Mouse (Mus musculus) stomach, postnatal 0 days (tissue): ENCODE measurements around the gene Htra1. TPM values are rescaled to one million over a fixed set of nuclear protein-coding genes. Genes with fewer than 3 reads are reported as not detected.
A peak's percentile ranks its signal among the peaks of the same experiment; 100 is the strongest.

Source experiments
- ATAC-seq: fragments of 200-750 bp; cut with Nextera tagmentation; 2 replicates; pipeline ENCODE4 v1.8.0; 2017; ENCODE audit not compliant: low FRiP score, low TSS enrichment
- DNase-seq: peaks from one replicate; pipeline ENCODE4 v3.0.0-alpha.2; 2016; ENCODE audit warnings: low spot score
- H3K27ac ChIP-seq: fragments of 300-500 bp; sonication (generic); replicated peaks from 2 replicates; pipeline ENCODE4 v1.5.1; 2014; ENCODE audit warnings: mild to moderate bottlenecking, control low read depth
- H3K27me3 ChIP-seq: fragments of 300-500 bp; sonication (generic); 2 replicates; pipeline ENCODE4 v1.6.1; 2014; ENCODE audit warnings: low read length; ENCODE audit not compliant: control insufficient read depth, insufficient read depth
- H3K36me3 ChIP-seq: fragments of 300-500 bp; sonication (generic); 2 replicates; pipeline ENCODE4 v1.6.1; 2014; ENCODE audit warnings: low read length, mixed read lengths; ENCODE audit not compliant: control insufficient read depth, insufficient read depth
- H3K4me1 ChIP-seq: fragments of 300-500 bp; sonication (generic); replicated peaks from 2 replicates; pipeline ENCODE4 v1.6.1; 2014; ENCODE audit warnings: antibody characterized with exemption; ENCODE audit not compliant: control insufficient read depth, insufficient read depth
- H3K4me2 ChIP-seq: fragments of 300-500 bp; sonication (generic); replicated peaks from 2 replicates; pipeline ENCODE4 v1.6.1; 2014; ENCODE audit warnings: low read depth, mild to moderate bottlenecking, control low read depth, moderate library complexity
- H3K4me3 ChIP-seq: fragments of 300-500 bp; sonication (generic); 2 replicates; pipeline ENCODE4 v1.5.1; 2014; ENCODE audit warnings: low read depth, low read length, control low read depth
- H3K9ac ChIP-seq: fragments of 300-500 bp; sonication (generic); 2 replicates; pipeline ENCODE4 v1.6.1; 2014; ENCODE audit warnings: mild to moderate bottlenecking, low read length, control low read depth, mixed read lengths
- H3K9me3 ChIP-seq: fragments of 300-500 bp; sonication (generic); 2 replicates; pipeline ENCODE4 v1.6.1; 2016; ENCODE audit warnings: low read length; ENCODE audit not compliant: control insufficient read depth
- CTCF ChIP-seq: IDR thresholded peaks from 2 replicates; pipeline ENCODE4 v1.5.1; 2016; ENCODE audit warnings: antibody characterized with exemption, low read depth, mild to moderate bottlenecking, moderate library complexity
- EP300 ChIP-seq: optimal IDR thresholded peaks from 2 replicates; pipeline ENCODE3; 2016; ENCODE audit warnings: antibody characterized with exemption
- WGBS: fragments of 180-500 bp; shearing (Covaris S2); extraction: QIAGEN DNeasy Blood & Tissue Kit; methylation state at CpG from one replicate; pipeline ENCODE4 v1.1.7; 2014; 5-methylcytosine and 5-hydroxymethylcytosine counted together
- polyA plus RNA-seq: library from polyadenylated mRNA; unstranded; fragments of >200 nt; fragmentation: Nextera tagmentation; extraction: Ambion mirVana; gene quantifications from 2 replicates; pipeline ENCODE4 v1.2.1, GENCODE M21; 2015

Gene Htra1
- polyA plus RNA-seq, 1 experiment from 2014 or later, result 51.6 TPM

DNA sequence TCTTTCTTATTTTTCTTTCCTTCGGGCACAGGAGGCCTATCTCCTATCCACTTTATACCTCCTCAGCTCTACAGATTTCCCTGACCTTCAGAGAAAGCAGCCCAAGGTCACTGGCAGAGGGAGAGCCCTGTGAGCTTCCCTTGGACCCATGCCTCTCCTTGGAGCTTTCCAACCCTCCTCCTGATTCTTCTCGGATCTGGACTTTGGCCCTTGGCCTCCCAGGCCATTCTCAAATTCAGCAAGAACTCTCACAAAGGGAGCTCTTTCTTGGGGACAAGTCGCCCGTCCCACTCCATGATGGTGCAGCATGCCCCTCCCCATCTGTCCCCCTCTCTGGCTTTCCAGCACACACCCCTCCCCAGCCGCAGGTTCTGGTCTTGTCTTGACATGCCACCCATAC, 15.1 kb downstream of the Htra1 start:
- no peak overlapping the region for H3K4me2 ChIP-seq
- H3K4me1 ChIP-seq, result 0 out of 2 replicates have a peak, but pooled peaks cover 2% of the 10 kb centered on the region
- H3K36me3 ChIP-seq, result no peaks in the 10 kb centered on the region
- no peak overlapping the region for H3K4me3 ChIP-seq
- WGBS, result 90% methylated on average over 5 of the region's 5 CpGs
- H3K9me3 ChIP-seq, result no peaks in the 10 kb centered on the region
- no peak overlapping the region for H3K27ac ChIP-seq
- TF ChIP-seq EP300, result no peak
- TF ChIP-seq CTCF, result no peak
- H3K9ac ChIP-seq, result no peak overlapping the region
- no peaks in the 10 kb centered on the region for H3K27me3 ChIP-seq
- DNase-seq, result no peak
- no peak for ATAC-seq

- TF ChIP-seq EP300 (no peak), CTCF (no peak)
- Histone ChIP-seq H3K4me3 (no peak overlapping the region), H3K36me3 (no peaks in the 10 kb centered on the region), H3K27ac (no peak overlapping the region), H3K4me2 (no peak overlapping the region), H3K4me1 (0 out of 2 replicates have a peak, but pooled peaks cover 2% of the 10 kb centered on the region), H3K9me3 (no peaks in the 10 kb centered on the region), H3K9ac (no peak overlapping the region), H3K27me3 (no peaks in the 10 kb centered on the region)
- DNase-seq, result no peak
- ATAC-seq, result no peak
- 85% methylated on average over 10 of the region's 10 CpGs for WGBS
These were observed 17.5 kb downstream of the Htra1 start for GRCm38 (mm10) chr7:130953376-130953775.

GRCm38 (mm10) chr7:130954177-130954601, 18.3 kb downstream of the Htra1 start:
- TF ChIP-seq CTCF, result no peak
- no peak for TF ChIP-seq EP300
- no peak overlapping the region for H3K27ac ChIP-seq
- H3K4me1 ChIP-seq, result 0 out of 2 replicates have a peak, but pooled peaks cover 2% of the 10 kb centered on the region
- no peak overlapping the region for H3K4me3 ChIP-seq
- no peaks in the 10 kb centered on the region for H3K27me3 ChIP-seq
- DNase-seq, result no peak
- no peak overlapping the region for H3K4me2 ChIP-seq
- 79% methylated on average over 10 of the region's 10 CpGs for WGBS
- no peak overlapping the region for H3K9ac ChIP-seq
- no peak for ATAC-seq
- no peaks in the 10 kb centered on the region for H3K36me3 ChIP-seq
- no peaks in the 10 kb centered on the region for H3K9me3 ChIP-seq

- no peak for DNase-seq
- 76% methylated on average over 7 of the region's 7 CpGs for WGBS
- no peak for TF ChIP-seq EP300
- no peak for TF ChIP-seq CTCF
These were observed 22.6 kb downstream of the Htra1 start for GRCm38 (mm10) chr7:130958551-130958950.

DNA sequence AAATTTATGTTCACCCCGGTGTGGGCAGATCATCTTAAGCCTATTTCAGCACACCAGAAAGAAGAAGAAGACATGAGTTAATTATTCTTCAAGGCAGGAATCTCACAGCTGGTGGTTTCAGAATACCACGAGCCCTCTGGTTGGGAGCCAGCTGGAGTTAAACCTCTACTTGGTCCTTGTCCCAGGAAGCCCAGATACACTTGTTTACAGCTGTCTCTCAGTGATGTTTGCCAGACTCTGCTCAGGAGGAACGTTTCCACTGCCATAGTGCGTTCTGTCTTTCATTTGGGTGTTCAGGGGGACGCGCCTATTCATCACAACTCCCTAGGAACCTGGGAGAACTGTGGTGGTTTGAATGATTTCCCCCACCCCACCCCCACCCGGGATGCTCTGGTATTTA, 24.0 kb downstream of the Htra1 start:
- ATAC-seq, result peak; percentile 79; the same call in 1 of the 2 replicates
- Histone ChIP-seq H3K4me1 (peaks cover 4% of the 10 kb centered on the region; the same call in 1 of the 2 replicates), H3K4me2 (no peak overlapping the region), H3K27me3 (no peaks in the 10 kb centered on the region), H3K9ac (no peak overlapping the region), H3K27ac (peak overlapping the region; percentile 53; the same call in 1 of the 2 replicates), H3K36me3 (no peaks in the 10 kb centered on the region), H3K9me3 (no peaks in the 10 kb centered on the region), H3K4me3 (no peak overlapping the region)
- peak; percentile 51 for DNase-seq
- TF ChIP-seq EP300 (peak; percentile 67), CTCF (no peak)
- WGBS, result 22% methylated on average over 7 of the region's 7 CpGs

More at GRCm38 (mm10) chr7:130958551-130958950, 22.6 kb downstream of the Htra1 start:
- Histone ChIP-seq H3K4me2 (no peak overlapping the region), H3K9ac (no peak overlapping the region), H3K4me1 (peaks cover 4% of the 10 kb centered on the region; the same call in 1 of the 2 replicates), H3K27ac (no peak overlapping the region), H3K9me3 (no peaks in the 10 kb centered on the region), H3K36me3 (no peaks in the 10 kb centered on the region), H3K4me3 (no peak overlapping the region), H3K27me3 (no peaks in the 10 kb centered on the region)
- ATAC-seq, result no peak

GRCm38 (mm10) chr7:130961429-130961828, 25.5 kb downstream of the Htra1 start:
- TF ChIP-seq EP300, result no peak
- TF ChIP-seq CTCF, result no peak
- Histone ChIP-seq H3K9ac (no peak overlapping the region), H3K9me3 (no peaks in the 10 kb centered on the region), H3K27ac (peak overlapping the region; percentile 45; the same call in 1 of the 2 replicates), H3K4me2 (no peak overlapping the region), H3K4me3 (no peak overlapping the region), H3K4me1 (peaks cover 4% of the 10 kb centered on the region; the same call in 1 of the 2 replicates), H3K36me3 (no peaks in the 10 kb centered on the region), H3K27me3 (no peaks in the 10 kb centered on the region)
- no peak for ATAC-seq
- DNase-seq, result no peak
- WGBS, result 66% methylated on average over 6 of the region's 6 CpGs
